Comparison of ENCODE assay signal across 21 mouse cellular contexts in the genomic region with DNA sequence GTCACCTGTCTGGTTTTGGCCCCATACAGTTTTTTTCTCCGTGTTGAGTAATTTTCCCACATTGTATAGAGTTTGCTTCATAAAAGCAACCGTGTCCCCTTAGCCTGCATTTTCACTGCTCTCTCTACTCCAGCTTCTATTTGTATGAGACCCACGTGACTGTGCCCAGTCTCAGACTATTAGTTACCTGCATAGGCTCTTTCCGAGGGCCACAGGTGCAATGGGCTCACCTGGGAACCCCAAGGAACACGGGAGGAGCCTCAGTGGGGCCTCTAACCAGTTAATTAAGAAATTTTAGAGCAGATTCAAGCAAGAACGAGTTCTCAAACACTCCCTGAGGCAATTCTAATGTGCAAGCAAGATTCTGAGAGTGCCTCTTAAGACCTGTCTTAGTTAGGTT.
DNase-seq lines count a peak whose midpoint lies in the region; ATAC-seq lines count a peak whose summit lies in the region.
"Had no signal": no experiment of that assay in that cellular context is flagged by ENCODE, and none has a peak within 500 bp of the region (broad histone marks: within the 10 kb centered on the region; RNA-seq: fewer than 3 reads in every experiment).

No protein-coding gene starts in this region.

- no peak overlapping the region for H3K9ac ChIP-seq in embryonic facial prominence, embryonic 14.5 days (ENCODE audit: low read depth, low read length)
- no peak overlapping the region for H3K9ac ChIP-seq in embryonic facial prominence, embryonic 15.5 days

- no peaks in the 10 kb centered on the region for H3K27me3 ChIP-seq in embryonic facial prominence, embryonic 14.5 days (replicated peaks; ENCODE audit: control insufficient read depth, insufficient read depth, low read length)
- H3K27me3 ChIP-seq in embryonic facial prominence, embryonic 10.5 days (replicated peaks; ENCODE audit: low read depth, poor library complexity, severe bottlenecking): no peaks in the 10 kb centered on the region
- H3K27me3 ChIP-seq in embryonic facial prominence, embryonic 15.5 days: no peaks in the 10 kb centered on the region
- H3K27me3 ChIP-seq: CH12.LX, Patski had no signal

- WGBS in embryonic facial prominence, embryonic 14.5 days: 73% methylated on average over 6 of the region's 6 CpGs
- WGBS in embryonic facial prominence, embryonic 10.5 days: 77% methylated on average over 6 of the region's 6 CpGs
- WGBS in embryonic facial prominence, embryonic 15.5 days: 68% methylated on average over 6 of the region's 6 CpGs

- H3K4me3 ChIP-seq in embryonic facial prominence, embryonic 14.5 days (ENCODE audit: low read depth, low read length): no peak overlapping the region
- H3K4me3 ChIP-seq in embryonic facial prominence, embryonic 10.5 days: no peak overlapping the region
- no peak overlapping the region for H3K4me3 ChIP-seq in embryonic facial prominence, embryonic 15.5 days (replicated peaks)

- ATAC-seq in embryonic facial prominence, embryonic 14.5 days (ENCODE audit: low read depth): peak; percentile 77
- peak; percentile 75; the same call in 1 of the 2 replicates for ATAC-seq in embryonic facial prominence, embryonic 15.5 days (ENCODE audit: insufficient number of reproducible peaks, low FRiP score, low TSS enrichment, low read depth)
- ATAC-seq: activated CD4-positive, CD25-positive, alpha-beta regulatory T cell, adult 4 months; CD4-positive, CD25-positive, alpha-beta regulatory T cell, adult 4 months; Patski had no signal

- no peak overlapping the region for H3K27ac ChIP-seq in embryonic facial prominence, embryonic 14.5 days (replicated peaks; ENCODE audit: low read depth, low read length)
- no peak overlapping the region for H3K27ac ChIP-seq in embryonic facial prominence, embryonic 10.5 days (replicated peaks)
- no peak overlapping the region for H3K27ac ChIP-seq in embryonic facial prominence, embryonic 15.5 days (replicated peaks)

- H3K4me1 ChIP-seq in embryonic facial prominence, embryonic 14.5 days (ENCODE audit: control insufficient read depth, insufficient read depth, low read length): no peaks in the 10 kb centered on the region
- no peaks in the 10 kb centered on the region; the same call in 1 of the 2 replicates for H3K4me1 ChIP-seq in embryonic facial prominence, embryonic 10.5 days
- no peaks in the 10 kb centered on the region for H3K4me1 ChIP-seq in embryonic facial prominence, embryonic 15.5 days

- intact Hi-C loops in heart, postnatal 36 days (cut with DNase I): no loop called here

- H3K4me2 ChIP-seq in embryonic facial prominence, embryonic 14.5 days (ENCODE audit: low read depth, low read length): no peak overlapping the region
- no peak overlapping the region for H3K4me2 ChIP-seq in embryonic facial prominence, embryonic 15.5 days (replicated peaks)

- H3K9me3 ChIP-seq in embryonic facial prominence, embryonic 14.5 days (ENCODE audit: control insufficient read depth, low read length): no peaks in the 10 kb centered on the region
- no peaks in the 10 kb centered on the region for H3K9me3 ChIP-seq in embryonic facial prominence, embryonic 10.5 days
- H3K9me3 ChIP-seq in embryonic facial prominence, embryonic 15.5 days (replicated peaks): no peaks in the 10 kb centered on the region

- H3K36me3 ChIP-seq in embryonic facial prominence, embryonic 14.5 days (ENCODE audit: control insufficient read depth, insufficient read depth, low read length): no peaks in the 10 kb centered on the region
- no peaks in the 10 kb centered on the region for H3K36me3 ChIP-seq in embryonic facial prominence, embryonic 10.5 days (replicated peaks)
- H3K36me3 ChIP-seq in embryonic facial prominence, embryonic 15.5 days: no peaks in the 10 kb centered on the region
- H3K36me3 ChIP-seq: G1E had no signal

- DNase-seq in embryonic facial prominence, embryonic 14.5 days (ENCODE audit: low spot score): peak; percentile 22
- DNase-seq in embryonic facial prominence, embryonic 10.5 days (ENCODE audit: low spot score): no peak
- peak; percentile 40 for DNase-seq in heart, adult 11 months
- DNase-seq in heart, postnatal 36 days: no peak
- no peak for DNase-seq in kidney, adult 9 months
- DNase-seq: adrenal gland, adult 2 months; adrenal gland, adult 8-10 months; adrenal gland, postnatal 10 days; adrenal gland, postnatal 14 days; adrenal gland, postnatal 25 days; adrenal gland, postnatal 36 days; B cell, adult 2 months; cerebellum, adult 11 months; cerebellum, adult 11-12 months; cerebellum, adult 18-20 months had no signal

Comparison
In these comparisons a context has a peak if more than half of its experiments do, and no peak if none do; other contexts are left out.
1. DNase-seq: peak in embryonic facial prominence, embryonic 14.5 days (single experiment) and heart, adult 11 months (single experiment); none in embryonic facial prominence, embryonic 10.5 days (single experiment), heart, postnatal 36 days (0 of 2) and kidney, adult 9 months (single experiment).